Mouse (Mus musculus) liver, embryonic 14.5 days (tissue): ENCODE results near the gene Cxcr5. TPM values are rescaled to one million over a fixed set of nuclear protein-coding genes. Genes with fewer than 3 reads are reported as not detected.

Experiments
- ATAC-seq: fragments of 200-750 bp; cut with Nextera tagmentation; 2 replicates; pipeline ENCODE4 v1.8.0; 2017; ENCODE audit warnings: moderate number of reproducible peaks, mild to moderate bottlenecking, moderate library complexity; ENCODE audit not compliant: insufficient read depth
- DNase-seq, 3 experiments: peaks; one replicate each; pipeline ENCODE4 v3.0.0-alpha.2; 2012 to 2013; ENCODE audit warnings: low read depth in 3 of 3, low spot score in 3 of 3
- H3K27ac ChIP-seq: fragments of 300-500 bp; sonication (generic); 2 replicates; pipeline ENCODE4 v1.5.1; 2014; ENCODE audit warnings: moderate library complexity, mild to moderate bottlenecking, control low read depth, inconsistent platforms
- H3K27me3 ChIP-seq: fragments of 300-500 bp; sonication (generic); 2 replicates; pipeline ENCODE4 v1.6.1; 2014; ENCODE audit warnings: mild to moderate bottlenecking, low read length, moderate library complexity; ENCODE audit not compliant: control insufficient read depth, insufficient read depth
- H3K36me3 ChIP-seq: fragments of 300-500 bp; sonication (generic); replicated peaks from 2 replicates; pipeline ENCODE4 v1.6.1; 2014; ENCODE audit warnings: low read depth; ENCODE audit not compliant: control insufficient read depth, insufficient read depth
- H3K4me1 ChIP-seq, 2 experiments: fragments of 200-500 bp in 1 of 2; fragments of 300-500 bp in 1 of 2; sonication (generic) in 1 of 2; replicated peaks; 2 replicates each; pipeline ENCODE4 v1.6.1; 2012 to 2014; ENCODE audit warnings: antibody characterized with exemption in 1 of 2, inconsistent platforms in 1 of 2, low read length in 1 of 2; ENCODE audit not compliant: control insufficient read depth in 2 of 2, insufficient read depth in 2 of 2
- H3K4me2 ChIP-seq: fragments of 300-500 bp; sonication (generic); 2 replicates; pipeline ENCODE4 v1.6.1; 2014; ENCODE audit warnings: low read depth, mild to moderate bottlenecking, control low read depth, moderate library complexity
- H3K4me3 ChIP-seq, 2 experiments: fragments of 200-500 bp in 1 of 2; fragments of 300-500 bp in 1 of 2; sonication (generic) in 1 of 2; 2 replicates each; pipeline ENCODE4 v1.5.1; 2012 to 2014; ENCODE audit warnings: low read depth in 2 of 2, low read length in 2 of 2, mild to moderate bottlenecking in 2 of 2, control low read depth in 1 of 2, inconsistent platforms in 1 of 2, moderate library complexity in 1 of 2; ENCODE audit not compliant: insufficient read depth in 1 of 2
- H3K9ac ChIP-seq: fragments of 300-500 bp; sonication (generic); replicated peaks from 2 replicates; pipeline ENCODE4 v1.6.1; 2014; ENCODE audit warnings: mild to moderate bottlenecking, control low read depth, moderate library complexity
- H3K9me3 ChIP-seq: fragments of 300-500 bp; sonication (generic); 2 replicates; pipeline ENCODE4 v1.6.1; 2016; ENCODE audit warnings: low read length, mixed read lengths; ENCODE audit not compliant: control insufficient read depth
- CTCF ChIP-seq: IDR thresholded peaks from 2 replicates; pipeline ENCODE4 v1.5.1; 2016; ENCODE audit warnings: antibody characterized with exemption, low read depth, control low read depth
- EP300 ChIP-seq: IDR thresholded peaks from 2 replicates; pipeline ENCODE4 v1.6.1; 2016; ENCODE audit warnings: antibody characterized with exemption, low read depth
- WGBS: fragments of 180-500 bp; shearing (Covaris S2); extraction: QIAGEN DNeasy Blood & Tissue Kit; methylation state at CpG from one replicate; pipeline ENCODE4 v1.1.7; 2014; ENCODE audit not compliant: insufficient replicate concordance; 5-methylcytosine and 5-hydroxymethylcytosine counted together
- polyA plus RNA-seq, 2 experiments: library from polyadenylated mRNA; depleted of rRNA in 1 of 2; stranded (reverse) in 1 of 2; unstranded in 1 of 2; fragments of >200 nt; fragmentation: Nextera tagmentation in 1 of 2; extraction: Ambion mirVana in 1 of 2; gene quantifications; 2 replicates each; pipeline versions ENCODE4 v1.2.1 to v1.2.3; 2012 to 2014

Gene Cxcr5
- polyA plus RNA-seq, 2 experiments, result 0.03 TPM; not detected in 1

DNA sequence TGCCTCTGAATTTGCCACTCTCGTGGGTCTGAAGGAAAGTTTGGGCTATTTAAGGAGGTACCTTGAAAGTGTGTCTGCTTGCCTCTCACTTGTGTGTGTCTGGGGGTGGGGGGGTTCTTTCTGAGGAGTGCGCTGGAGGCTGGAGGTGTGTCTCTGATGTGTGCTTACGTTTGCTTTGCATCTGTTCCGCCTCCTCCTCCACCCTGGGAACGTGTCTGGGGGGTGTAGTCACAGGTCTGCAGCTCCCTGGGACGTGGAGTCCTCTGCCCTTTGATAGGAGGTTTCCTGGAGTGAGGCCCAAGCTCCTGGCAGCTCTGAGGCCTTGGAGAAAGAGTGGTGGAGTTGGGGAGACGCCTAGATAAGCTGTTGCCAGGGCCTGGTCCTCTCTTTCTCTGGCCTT is 74.2 kb downstream of the Cxcr5 start:
- peak overlapping the region; percentile 23 to 36; a peak in 3 of 4 replicates for H3K4me3 ChIP-seq
- H3K4me2 ChIP-seq, result peak overlapping the region; percentile 68
- DNase-seq (no peak), ATAC-seq (no peak)
- H3K27ac ChIP-seq, result peak overlapping the region; percentile 33; the same call in 1 of the 2 replicates
- WGBS, result 23% methylated on average over 7 of the region's 7 CpGs
- TF ChIP-seq EP300 (no peak), CTCF (no peak)
- peaks cover 0 to 2% of the 10 kb centered on the region in 2 experiments; a peak in 2 of 4 replicates for H3K4me1 ChIP-seq
- no peak overlapping the region for H3K9ac ChIP-seq
- peaks cover 15% of the 10 kb centered on the region for H3K27me3 ChIP-seq
- no peaks in the 10 kb centered on the region for H3K36me3 ChIP-seq
- no peaks in the 10 kb centered on the region for H3K9me3 ChIP-seq

DNA sequence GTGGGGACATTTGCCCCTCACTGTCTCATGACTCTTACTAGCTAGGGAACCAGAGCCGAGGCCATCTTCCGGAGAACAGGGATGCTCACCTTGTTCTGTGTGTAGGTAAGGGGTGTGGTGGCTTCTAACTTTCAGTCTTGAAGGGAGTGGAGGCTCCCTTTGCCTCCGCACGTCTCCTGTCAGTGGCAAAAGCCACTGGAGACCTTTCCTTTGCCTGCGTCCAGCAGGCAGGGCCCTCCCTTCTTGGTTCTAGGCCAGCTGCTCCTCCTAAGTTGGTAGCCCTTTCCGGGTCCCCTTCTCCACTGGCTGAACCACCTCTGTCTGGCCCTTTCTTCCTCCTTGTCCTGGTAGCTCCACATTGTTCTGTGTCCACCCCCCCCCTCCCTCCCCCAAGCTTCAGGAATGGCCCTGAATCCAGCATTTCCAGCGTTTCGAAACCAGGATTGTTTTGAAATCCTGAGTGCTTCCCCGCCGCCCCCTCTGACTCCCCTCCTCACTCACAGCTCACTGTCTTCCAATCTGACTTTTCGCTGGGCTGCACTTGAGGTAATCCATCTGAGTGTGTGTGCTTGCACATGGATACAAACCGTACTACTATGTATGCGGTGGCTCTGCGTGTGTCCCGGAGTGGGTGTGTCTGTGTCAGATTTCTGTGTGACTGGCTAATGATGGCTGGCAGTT is 74.8 kb downstream of the Cxcr5 start:
- H3K4me3 ChIP-seq, result peak overlapping the region; percentile 23 to 36
- TF ChIP-seq CTCF (no peak), EP300 (no peak)
- H3K36me3 ChIP-seq, result no peaks in the 10 kb centered on the region
- peak overlapping the region; percentile 68 for H3K4me2 ChIP-seq
- H3K27me3 ChIP-seq, result peaks cover 17% of the 10 kb centered on the region
- DNase-seq (no peak), ATAC-seq (no peak)
- peaks cover 0 to 2% of the 10 kb centered on the region in 2 experiments; a peak in 2 of 4 replicates for H3K4me1 ChIP-seq
- WGBS, result 41% methylated on average over 15 of the region's 15 CpGs
- no peak overlapping the region for H3K27ac ChIP-seq
- no peaks in the 10 kb centered on the region for H3K9me3 ChIP-seq
- H3K9ac ChIP-seq, result no peak overlapping the region

DNA sequence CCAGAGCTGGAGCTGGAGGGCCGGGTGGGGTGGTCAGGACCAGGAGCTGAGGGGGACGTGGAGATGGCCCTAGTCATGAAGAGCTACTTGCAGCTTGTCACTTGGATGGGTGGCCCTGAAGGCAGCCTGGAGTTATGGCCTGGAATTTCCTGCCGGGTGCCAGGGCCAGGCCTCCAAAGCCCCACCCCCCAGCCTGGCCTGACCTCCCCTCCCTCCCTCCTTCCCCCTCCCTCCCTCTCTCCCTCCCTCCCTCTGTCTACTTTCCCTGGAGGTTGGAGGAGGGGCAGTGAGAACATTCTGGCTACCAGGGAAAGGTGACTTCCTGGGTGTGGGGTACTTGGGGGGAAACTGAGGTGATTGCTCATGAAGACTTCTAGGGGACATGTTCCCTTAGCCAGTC is 75.3 kb downstream of the Cxcr5 start:
- no peak overlapping the region for H3K27ac ChIP-seq
- 45% methylated on average over 3 of the region's 3 CpGs for WGBS
- TF ChIP-seq EP300, result no peak
- no peak for TF ChIP-seq CTCF
- ATAC-seq (no peak), DNase-seq (no peak)
- peak overlapping the region; percentile 68 for H3K4me2 ChIP-seq
- H3K36me3 ChIP-seq, result no peaks in the 10 kb centered on the region
- H3K4me3 ChIP-seq, result peak overlapping the region; percentile 21 to 23; a peak in 3 of 4 replicates
- H3K27me3 ChIP-seq, result peaks cover 22% of the 10 kb centered on the region
- H3K4me1 ChIP-seq, result peaks cover 0 to 2% of the 10 kb centered on the region in 2 experiments; a peak in 2 of 4 replicates
- H3K9me3 ChIP-seq, result no peaks in the 10 kb centered on the region
- no peak overlapping the region for H3K9ac ChIP-seq

DNA sequence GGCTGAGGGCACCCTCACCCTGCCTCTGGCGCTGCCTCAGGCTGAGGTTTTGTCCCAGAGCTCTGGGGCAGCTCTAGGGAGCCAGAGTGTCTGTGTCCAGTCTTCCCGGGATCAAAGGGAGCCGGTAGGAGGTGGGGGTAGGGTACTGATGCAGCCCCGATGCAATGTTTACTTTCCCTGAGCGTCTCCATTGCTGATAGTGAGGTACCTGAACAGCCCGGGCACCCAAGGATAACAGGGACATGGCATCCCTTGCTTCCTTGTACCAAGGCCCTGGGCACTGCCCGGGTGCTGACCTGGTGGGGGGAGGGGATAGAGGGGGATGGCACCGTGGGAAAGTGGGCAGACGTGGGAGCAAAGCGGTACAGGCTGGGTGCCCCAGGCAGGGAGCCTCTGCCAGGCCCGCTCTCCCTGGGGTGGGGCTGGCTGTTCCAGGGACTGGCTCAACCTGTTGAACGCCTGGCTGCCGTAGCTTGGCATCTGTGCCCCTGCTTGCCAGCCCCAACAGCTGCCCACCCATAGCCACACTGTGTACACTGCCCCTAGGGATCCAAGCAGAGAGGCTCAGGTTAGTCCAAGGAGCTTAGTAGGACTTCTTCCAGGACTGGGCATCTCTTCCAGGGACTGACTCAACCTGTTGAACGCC is 76.0 kb downstream of the Cxcr5 start:
- TF ChIP-seq EP300 (no peak), CTCF (no peak)
- H3K9me3 ChIP-seq, result no peaks in the 10 kb centered on the region
- H3K4me3 ChIP-seq, result no peak overlapping the region
- no peak for DNase-seq
- no peak overlapping the region for H3K9ac ChIP-seq
- H3K27ac ChIP-seq, result no peak overlapping the region
- peaks cover 0 to 2% of the 10 kb centered on the region in 2 experiments; a peak in 2 of 4 replicates for H3K4me1 ChIP-seq
- WGBS, result 53% methylated on average over 14 of the region's 14 CpGs
- H3K36me3 ChIP-seq, result no peaks in the 10 kb centered on the region
- peak overlapping the region; percentile 68 for H3K4me2 ChIP-seq
- ATAC-seq, result no peak
- H3K27me3 ChIP-seq, result peaks cover 22% of the 10 kb centered on the region

DNA sequence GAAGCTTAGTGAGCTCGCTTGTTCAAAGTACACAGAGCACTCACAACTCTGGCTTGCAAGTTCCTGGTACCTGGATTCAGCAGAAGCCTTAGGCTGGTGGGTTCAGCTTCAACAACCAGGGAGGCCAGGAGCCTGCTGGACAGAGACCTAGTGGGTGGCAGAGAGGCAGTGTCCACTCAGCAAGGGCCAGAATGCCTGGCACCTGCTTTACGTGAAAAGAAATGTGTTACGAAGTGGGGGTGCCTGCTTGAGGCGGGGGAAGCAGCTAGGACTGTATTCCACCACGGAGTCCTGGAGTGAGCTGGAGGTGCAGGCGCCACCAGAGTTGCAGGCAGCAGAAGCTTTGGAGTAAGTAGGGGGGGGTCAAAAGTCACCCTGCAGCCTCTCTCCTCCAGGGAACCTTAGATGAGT is 76.6 kb downstream of the Cxcr5 start:
- Histone ChIP-seq H3K4me1 (peaks cover 0 to 2% of the 10 kb centered on the region in 2 experiments; a peak in 2 of 4 replicates), H3K27me3 (peaks cover 27% of the 10 kb centered on the region), H3K4me3 (peak overlapping the region in 1 of 2 experiments; percentile 6; a peak in 1 of 4 replicates), H3K4me2 (peak overlapping the region; percentile 68), H3K27ac (no peak overlapping the region), H3K9me3 (no peaks in the 10 kb centered on the region), H3K36me3 (no peaks in the 10 kb centered on the region), H3K9ac (no peak overlapping the region)
- no peak for ATAC-seq
- DNase-seq, result no peak
- 58% methylated on average over 6 of the region's 6 CpGs for WGBS
- no peak for TF ChIP-seq CTCF
- TF ChIP-seq EP300, result no peak
